Mouse (Mus musculus) neural tube, embryonic 15.5 days (tissue): ENCODE data around the gene BC048507. TPM values are rescaled to one million over a fixed set of nuclear protein-coding genes. Genes with fewer than 3 reads are reported as not detected.
A peak's percentile ranks its signal among the peaks of the same experiment; 100 is the strongest.
"Not testable (repeated sequence)": the region's sequence is repeated elsewhere in the genome, so short reads cannot be mapped to it uniquely, and the experiment has no call there.

ENCODE experiments used
- ATAC-seq: fragments of 200-750 bp; cut with Nextera tagmentation; 2 replicates; pipeline ENCODE4 v1.8.0; 2017; ENCODE audit warnings: mild to moderate bottlenecking, moderate TSS enrichment, moderate library complexity; ENCODE audit not compliant: low FRiP score
- H3K27ac ChIP-seq: fragments of 300-500 bp; sonication (generic); replicated peaks from 2 replicates; pipeline ENCODE4 v1.5.1; 2015; ENCODE audit warnings: mild to moderate bottlenecking, inconsistent platforms
- H3K27me3 ChIP-seq: fragments of 300-500 bp; sonication (generic); replicated peaks from 2 replicates; pipeline ENCODE4 v1.6.1; 2015; ENCODE audit warnings: inconsistent platforms
- H3K36me3 ChIP-seq: fragments of 300-500 bp; sonication (generic); 2 replicates; pipeline ENCODE4 v1.6.1; 2015; ENCODE audit warnings: inconsistent platforms
- H3K4me1 ChIP-seq: fragments of 300-500 bp; sonication (generic); 2 replicates; pipeline ENCODE4 v1.6.1; 2015; ENCODE audit warnings: inconsistent platforms
- H3K4me2 ChIP-seq: fragments of 300-500 bp; sonication (generic); 2 replicates; pipeline ENCODE4 v1.6.1; 2015; ENCODE audit warnings: inconsistent platforms, mild to moderate bottlenecking, moderate library complexity
- H3K4me3 ChIP-seq: fragments of 300-500 bp; sonication (generic); replicated peaks from 2 replicates; pipeline ENCODE4 v1.5.1; 2015; ENCODE audit warnings: mild to moderate bottlenecking, inconsistent platforms
- H3K9ac ChIP-seq: fragments of 300-500 bp; sonication (generic); replicated peaks from 2 replicates; pipeline ENCODE4 v1.6.1; 2015; ENCODE audit warnings: mild to moderate bottlenecking, inconsistent platforms
- H3K9me3 ChIP-seq: fragments of 300-500 bp; sonication (generic); replicated peaks from 2 replicates; pipeline ENCODE4 v1.6.1; 2016; ENCODE audit warnings: inconsistent platforms
- WGBS: fragments of 180-500 bp; shearing (Covaris S2); methylation state at CpG from one replicate; pipeline ENCODE4 v1.1.7; 2015; ENCODE audit warnings: mixed read lengths; 5-methylcytosine and 5-hydroxymethylcytosine counted together
- polyA plus RNA-seq: library from polyadenylated mRNA; unstranded; fragments of >200 nt; fragmentation: Nextera tagmentation; extraction: Ambion mirVana; gene quantifications from 2 replicates; pipeline ENCODE4 v1.2.1, GENCODE M21; 2015

BC048507 gene
- polyA plus RNA-seq, 1 experiment from 2014 or later: not detected

GRCm38 (mm10) chr13:67857317-67857716, 5.8 kb upstream of the BC048507 start:
- ATAC-seq: no peak
- Histone ChIP-seq H3K4me1 (no peaks in the 10 kb centered on the region), H3K4me2 (no peak overlapping the region), H3K27ac (no peak overlapping the region), H3K36me3 (no peaks in the 10 kb centered on the region), H3K9ac (no peak overlapping the region), H3K9me3 (no peaks in the 10 kb centered on the region), H3K4me3 (no peak overlapping the region), H3K27me3 (no peaks in the 10 kb centered on the region)
- WGBS: 26% methylated on average over 1 of the region's 1 CpGs

GRCm38 (mm10) chr13:67862508-67862907, 618 bp upstream of the BC048507 start:
- Histone ChIP-seq H3K27me3 (no peaks in the 10 kb centered on the region), H3K36me3 (no peaks in the 10 kb centered on the region), H3K27ac (no peak overlapping the region), H3K4me1 (no peaks in the 10 kb centered on the region), H3K4me3 (no peak overlapping the region), H3K4me2 (no peak overlapping the region), H3K9me3 (no peaks in the 10 kb centered on the region), H3K9ac (no peak overlapping the region)
- WGBS: 87% methylated on average over 9 of the region's 9 CpGs
- ATAC-seq: no peak

DNA sequence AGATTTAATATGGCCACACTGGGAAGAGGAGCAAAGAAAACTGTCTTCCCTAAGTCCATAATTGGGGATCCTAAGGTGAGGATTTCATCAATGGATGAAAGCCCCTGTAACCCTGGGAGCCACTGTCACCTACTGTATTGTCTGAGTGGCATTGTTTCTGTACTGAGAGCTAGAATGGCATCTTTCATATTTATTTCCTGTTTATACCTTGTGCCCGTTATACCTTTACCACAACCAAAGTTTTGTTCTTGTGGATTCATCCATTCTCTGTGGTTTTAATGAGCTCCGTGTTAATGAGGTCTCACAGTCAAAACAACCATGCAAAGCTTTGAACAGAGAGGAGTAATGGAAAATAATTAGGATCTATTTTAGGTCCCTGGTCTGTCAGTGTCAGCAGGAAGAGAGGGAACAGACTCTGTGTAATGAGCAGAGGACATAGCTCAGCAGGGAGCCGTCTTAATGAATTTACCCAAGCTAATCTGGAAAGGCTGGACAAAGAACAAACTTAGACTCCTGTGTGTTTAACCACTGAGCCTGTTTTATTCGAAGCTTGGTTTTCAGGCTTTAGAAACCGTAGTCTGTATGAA, 1.7 kb downstream of the BC048507 start:
- Histone ChIP-seq H3K27ac (no peak overlapping the region), H3K4me1 (no peaks in the 10 kb centered on the region), H3K9ac (no peak overlapping the region), H3K4me3 (no peak overlapping the region), H3K9me3 (no peaks in the 10 kb centered on the region), H3K36me3 (no peaks in the 10 kb centered on the region), H3K27me3 (no peaks in the 10 kb centered on the region), H3K4me2 (no peak overlapping the region)
- no peak; the same call in 1 of the 2 replicates for ATAC-seq
- 63% methylated on average over 5 of the region's 5 CpGs for WGBS

DNA sequence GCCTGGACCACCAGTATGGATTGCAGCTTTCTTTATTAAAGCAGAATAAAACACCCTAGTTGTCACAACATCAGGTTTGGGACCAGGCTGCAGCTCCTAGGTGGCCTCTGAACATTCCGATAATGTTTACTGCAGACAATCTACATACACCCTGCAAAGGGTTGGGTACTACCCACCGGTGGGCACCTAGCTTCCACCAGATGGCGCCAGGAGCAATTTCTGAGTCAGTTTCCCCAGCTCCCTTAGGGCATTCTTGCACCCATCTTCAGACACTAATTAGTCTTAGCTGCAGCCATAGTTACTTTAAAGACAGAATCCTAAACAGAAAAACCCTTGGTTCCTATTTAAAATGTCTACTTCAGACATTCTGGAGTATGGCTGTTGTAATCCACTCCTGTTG, 4.8 kb downstream of the BC048507 start:
- Histone ChIP-seq H3K4me1 (no peaks in the 10 kb centered on the region), H3K27me3 (no peaks in the 10 kb centered on the region), H3K4me2 (no peak overlapping the region), H3K9ac (no peak overlapping the region), H3K9me3 (no peaks in the 10 kb centered on the region), H3K27ac (no peak overlapping the region), H3K36me3 (no peaks in the 10 kb centered on the region), H3K4me3 (no peak overlapping the region)
- no peak for ATAC-seq
- 24% methylated on average over 3 of the region's 3 CpGs for WGBS

DNA sequence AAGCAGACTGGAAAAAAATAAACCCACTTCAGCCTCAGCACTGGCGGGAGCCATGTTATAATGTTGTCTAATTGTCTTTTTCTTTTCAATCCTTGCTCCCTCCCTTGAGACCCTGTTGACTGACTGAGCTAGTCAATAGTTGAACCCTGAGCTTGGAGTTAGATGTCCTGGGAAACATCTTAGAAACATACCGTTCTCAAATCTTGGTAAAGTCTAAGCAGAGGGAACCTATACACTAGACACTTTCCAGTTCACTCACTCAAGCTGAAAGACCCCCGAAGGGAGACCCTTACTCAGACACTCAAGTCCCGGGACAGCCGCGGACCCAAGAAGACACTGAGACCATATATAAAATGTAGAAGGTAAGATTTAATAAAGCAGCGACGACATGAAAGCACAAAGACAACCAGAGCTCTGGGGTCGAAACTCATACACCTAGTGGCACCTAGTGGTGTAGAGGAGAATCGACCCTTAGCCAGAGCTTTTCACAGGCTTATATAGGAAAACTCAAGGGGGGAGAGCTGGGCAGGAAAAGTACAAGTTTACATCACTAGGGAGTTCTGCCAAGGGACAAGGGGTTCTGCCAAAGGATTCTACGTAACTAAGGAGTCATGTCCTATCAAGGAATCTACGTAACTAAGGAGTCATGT, 13.0 kb downstream of the BC048507 start:
- H3K27ac ChIP-seq, H3K4me3 ChIP-seq, H3K4me1 ChIP-seq, H3K9me3 ChIP-seq, H3K27me3 ChIP-seq, H3K36me3 ChIP-seq, H3K9ac ChIP-seq: not testable (repeated sequence)
- WGBS: 39% methylated on average over 7 of the region's 12 CpGs
- H3K4me2 ChIP-seq: peak overlapping the region; percentile 34
- ATAC-seq: peak; percentile 57; the same call in 1 of the 2 replicates

DNA sequence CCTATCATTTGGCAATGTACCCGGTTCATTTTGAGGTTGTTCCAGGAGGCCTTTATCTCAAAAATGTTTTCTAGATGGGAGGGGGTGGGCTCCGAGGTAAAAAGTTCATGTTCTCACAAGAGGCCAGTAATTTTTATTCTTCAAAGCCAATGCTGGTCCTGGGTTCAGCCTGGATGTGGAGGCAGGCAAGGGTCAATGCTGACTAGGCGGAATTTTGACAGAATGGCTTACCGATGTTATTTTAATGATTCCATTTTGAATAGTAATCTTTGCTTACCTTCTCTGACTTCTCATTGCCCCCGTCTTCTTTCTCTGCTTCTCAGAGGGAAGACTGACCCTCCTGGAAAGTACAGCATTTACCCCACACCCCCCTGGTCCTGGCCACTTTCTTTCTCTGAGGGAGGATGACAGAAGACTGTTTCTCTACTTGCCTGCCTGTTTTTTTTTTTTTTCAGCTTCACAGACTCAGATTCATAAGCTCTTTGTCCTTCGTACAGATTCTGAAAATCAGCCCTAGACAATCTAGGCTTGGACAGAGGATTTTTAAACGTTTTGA, 13.7 kb downstream of the BC048507 start:
- WGBS: 76% methylated on average over 7 of the region's 7 CpGs
- no peak overlapping the region for H3K4me3 ChIP-seq
- H3K27ac ChIP-seq: no peak overlapping the region
- H3K36me3 ChIP-seq: no peaks in the 10 kb centered on the region
- H3K4me2 ChIP-seq: no peak overlapping the region
- no peaks in the 10 kb centered on the region for H3K27me3 ChIP-seq
- no peak overlapping the region for H3K9ac ChIP-seq
- ATAC-seq: no peak
- no peaks in the 10 kb centered on the region for H3K9me3 ChIP-seq
- H3K4me1 ChIP-seq: no peaks in the 10 kb centered on the region

DNA sequence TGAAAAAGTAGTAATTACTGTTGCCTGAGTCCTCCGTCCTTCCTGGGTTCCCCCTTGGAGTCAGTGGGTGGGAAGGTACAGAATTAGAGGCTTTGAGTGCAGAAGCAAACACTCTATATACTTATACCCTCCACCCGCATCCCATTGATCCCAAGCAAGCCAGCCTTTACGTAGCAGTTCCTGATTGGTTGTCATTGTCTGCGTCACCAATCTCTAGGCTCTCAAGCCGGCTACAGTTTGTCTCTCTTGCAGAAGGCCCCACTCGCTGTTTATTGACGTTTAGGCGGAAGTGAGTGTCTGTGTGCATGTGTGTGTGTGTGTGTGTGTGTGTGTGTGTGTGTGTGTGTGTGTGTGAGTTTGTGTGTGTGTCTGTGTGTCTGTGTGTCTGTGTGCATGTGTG, 20.8 kb downstream of the BC048507 start:
- ATAC-seq: no peak
- no peak overlapping the region for H3K9ac ChIP-seq
- no peaks in the 10 kb centered on the region for H3K4me1 ChIP-seq
- 91% methylated on average over 8 of the region's 8 CpGs for WGBS
- no peaks in the 10 kb centered on the region for H3K27me3 ChIP-seq
- H3K4me2 ChIP-seq: no peak overlapping the region
- H3K4me3 ChIP-seq: no peak overlapping the region
- no peak overlapping the region for H3K27ac ChIP-seq
- no peaks in the 10 kb centered on the region for H3K36me3 ChIP-seq
- H3K9me3 ChIP-seq: no peaks in the 10 kb centered on the region

GRCm38 (mm10) chr13:67909759-67910158, 46.6 kb downstream of the BC048507 start:
- Histone ChIP-seq H3K4me3 (no peak overlapping the region), H3K9ac (no peak overlapping the region), H3K27me3 (no peaks in the 10 kb centered on the region), H3K4me1 (no peaks in the 10 kb centered on the region), H3K36me3 (no peaks in the 10 kb centered on the region), H3K27ac (no peak overlapping the region), H3K9me3 (peaks cover 16% of the 10 kb centered on the region; the same call in 1 of the 2 replicates), H3K4me2 (no peak overlapping the region)
- no peak for ATAC-seq
- 28% methylated on average over 5 of the region's 5 CpGs for WGBS

Other genes starting within 250 kb of the BC048507 start
- gene Gm49345, start 225.6 kb upstream of the BC048507 start, polyA plus RNA-seq: not detected in 2 replicates
- 2.9 and 3.4 TPM in 2 replicates for gene Zfp729a, start 225.5 kb upstream of the BC048507 start, polyA plus RNA-seq
- 12.8 and 13.3 TPM in 2 replicates for gene Zfp738, start 176.3 kb upstream of the BC048507 start, polyA plus RNA-seq
- 8.2 and 8.5 TPM in 2 replicates for gene Zfp65, start 134.2 kb upstream of the BC048507 start, polyA plus RNA-seq
- 6.5 and 8.1 TPM in 2 replicates for gene Zfp85, start 108.1 kb upstream of the BC048507 start, polyA plus RNA-seq
- 3.6 and 3.7 TPM in 2 replicates for gene Zfp493, start 83.6 kb upstream of the BC048507 start, polyA plus RNA-seq
- 12.7 and 13.2 TPM in 2 replicates for gene Zfp273, start 49.6 kb upstream of the BC048507 start, polyA plus RNA-seq
- 5.8 and 7.2 TPM in 2 replicates for gene Gm10037, start 32.2 kb upstream of the BC048507 start, polyA plus RNA-seq